Mouse (Mus musculus) telencephalon, adult 2 months (tissue): ENCODE results near the gene Tlx2.

Experiments
- DNase-seq: peaks from one replicate; pipeline ENCODE4 v3.0.0-alpha.2; 2011; ENCODE audit warnings: low read depth, low spot score

Gene Tlx2

GRCm38 (mm10) chr6:83092416-83093127 is 22.5 kb upstream of the Tlx2 start:
- DNase-seq = no peak

GRCm38 (mm10) chr6:83087926-83088260 is 17.8 kb upstream of the Tlx2 start:
- no peak for DNase-seq

GRCm38 (mm10) chr6:83087205-83087925 is 17.3 kb upstream of the Tlx2 start:
- DNase-seq = no peak

- no peak for DNase-seq
Observed at GRCm38 (mm10) chr6:83086121-83087035, 16.3 kb upstream of the Tlx2 start, which contains the start of gene Lbx2. TSS of gene Lbx2 (plus strand) at chr6:83086367.

DNA sequence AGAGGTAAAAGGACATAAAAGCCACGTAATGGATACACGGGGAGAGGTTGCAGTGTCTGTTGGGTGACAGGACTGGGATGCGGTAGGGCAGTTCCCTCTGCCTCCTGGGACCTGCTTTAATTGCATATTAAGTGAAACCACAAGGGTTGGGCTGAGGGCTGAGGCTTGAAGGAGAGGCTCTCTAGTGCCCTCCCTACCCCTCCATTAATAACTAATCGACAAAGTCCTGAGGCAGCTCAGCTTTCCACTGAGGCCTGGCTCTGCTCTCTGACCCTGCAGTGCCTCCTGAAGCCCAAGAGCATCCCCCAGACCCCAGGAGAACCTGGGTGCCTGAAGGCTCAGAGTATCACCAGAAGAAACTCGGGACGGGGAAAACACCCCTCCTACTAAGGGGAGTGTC is 14.4 kb upstream of the Tlx2 start:
- DNase-seq = no peak

DNA sequence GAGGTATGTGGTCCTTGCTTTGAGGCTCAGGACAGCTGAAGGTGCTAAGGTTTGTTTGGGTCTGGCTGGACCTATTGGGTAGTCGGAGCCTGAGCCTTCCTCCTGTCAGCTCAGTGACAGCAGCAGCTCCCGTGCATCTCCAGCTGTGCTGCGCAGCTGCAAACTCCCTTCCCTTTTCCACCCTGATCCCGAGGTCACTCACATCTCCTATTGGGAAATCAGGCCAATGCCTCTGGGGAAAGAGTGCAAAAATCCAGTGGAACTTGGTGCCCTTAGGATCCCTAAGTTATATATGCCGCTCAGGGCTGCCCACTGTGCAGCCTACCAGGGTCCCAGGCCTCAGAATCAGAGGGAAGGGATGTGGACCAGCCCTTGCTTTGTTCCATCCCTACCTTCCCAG is 13.4 kb upstream of the Tlx2 start:
- no peak for DNase-seq

DNA sequence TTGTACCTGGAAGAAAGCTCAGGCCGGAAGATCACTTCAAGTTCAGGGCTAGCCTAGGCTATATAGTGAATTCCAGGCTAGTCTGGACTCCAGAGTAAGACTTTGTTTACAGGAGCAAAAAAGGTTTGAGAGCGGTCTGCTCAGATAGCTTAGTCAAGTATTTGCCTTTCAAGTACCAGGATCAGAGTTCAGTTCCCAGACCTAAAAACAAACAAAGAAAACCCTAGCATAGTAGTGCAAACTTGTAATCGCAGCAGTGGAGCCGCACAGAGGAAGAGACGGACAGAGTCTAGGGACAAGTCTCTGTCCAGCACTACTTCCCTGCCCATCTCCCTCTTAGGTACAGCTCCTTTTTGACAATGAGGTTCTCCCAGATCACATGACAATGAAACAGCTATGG is 10.1 kb upstream of the Tlx2 start:
- DNase-seq = no peak

DNA sequence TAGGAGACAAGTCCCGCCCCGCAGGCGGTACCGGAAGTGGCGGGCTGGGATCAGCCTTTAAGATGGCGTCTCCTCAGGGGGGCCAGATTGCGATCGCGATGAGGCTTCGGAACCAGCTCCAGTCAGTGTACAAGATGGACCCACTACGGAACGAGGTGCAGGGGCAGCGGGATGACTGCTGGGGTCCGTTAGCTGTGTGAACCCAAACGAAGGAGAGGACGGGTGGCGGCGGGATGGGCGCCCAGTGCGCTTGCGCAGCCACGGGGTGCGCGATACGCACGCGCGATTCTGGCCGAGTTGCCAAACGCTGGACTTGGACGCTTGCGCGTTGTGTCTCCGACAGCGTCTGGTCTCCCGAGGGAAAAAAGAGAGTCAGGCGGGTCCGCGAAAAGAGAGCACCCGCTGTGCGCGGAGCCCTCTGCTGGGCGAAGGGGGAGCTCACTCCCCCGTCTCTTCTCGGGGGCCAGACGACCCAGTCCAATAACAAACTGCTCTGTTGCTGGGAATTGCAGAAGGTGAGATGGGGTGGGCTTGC is 8.3 kb upstream of the Tlx2 start:
- DNase-seq = peak; percentile 94

- peak; percentile 29 for DNase-seq
Observed at GRCm38 (mm10) chr6:83077630-83078323, 7.7 kb upstream of the Tlx2 start, which contains the start of gene Pcgf1. TSS of gene Pcgf1 (plus strand) at chr6:83077869.

DNA sequence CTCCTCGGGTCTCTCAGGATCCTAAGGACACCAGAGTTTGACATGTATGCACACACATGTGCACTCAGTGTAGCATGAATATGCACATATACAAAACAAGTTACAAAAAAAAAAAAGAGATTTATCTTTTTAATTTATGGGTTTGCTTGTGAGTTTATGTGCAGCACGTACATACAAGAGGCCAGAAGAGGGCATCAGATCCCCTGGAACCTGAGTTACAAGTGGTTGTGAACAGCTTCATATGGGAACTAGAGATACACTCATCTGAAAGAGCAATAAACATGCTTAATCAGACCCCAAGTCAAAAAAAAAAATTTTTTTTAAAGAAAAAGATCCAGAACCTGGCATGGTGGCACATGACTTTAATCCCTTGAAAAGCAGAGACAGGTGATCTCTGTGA is 4.9 kb upstream of the Tlx2 start:
- DNase-seq = no peak

GRCm38 (mm10) chr6:83071220-83071619 is 1.1 kb upstream of the Tlx2 start:
- DNase-seq = no peak

GRCm38 (mm10) chr6:83070311-83071219 is 472 bp upstream of the Tlx2 start:
- no peak for DNase-seq

DNA sequence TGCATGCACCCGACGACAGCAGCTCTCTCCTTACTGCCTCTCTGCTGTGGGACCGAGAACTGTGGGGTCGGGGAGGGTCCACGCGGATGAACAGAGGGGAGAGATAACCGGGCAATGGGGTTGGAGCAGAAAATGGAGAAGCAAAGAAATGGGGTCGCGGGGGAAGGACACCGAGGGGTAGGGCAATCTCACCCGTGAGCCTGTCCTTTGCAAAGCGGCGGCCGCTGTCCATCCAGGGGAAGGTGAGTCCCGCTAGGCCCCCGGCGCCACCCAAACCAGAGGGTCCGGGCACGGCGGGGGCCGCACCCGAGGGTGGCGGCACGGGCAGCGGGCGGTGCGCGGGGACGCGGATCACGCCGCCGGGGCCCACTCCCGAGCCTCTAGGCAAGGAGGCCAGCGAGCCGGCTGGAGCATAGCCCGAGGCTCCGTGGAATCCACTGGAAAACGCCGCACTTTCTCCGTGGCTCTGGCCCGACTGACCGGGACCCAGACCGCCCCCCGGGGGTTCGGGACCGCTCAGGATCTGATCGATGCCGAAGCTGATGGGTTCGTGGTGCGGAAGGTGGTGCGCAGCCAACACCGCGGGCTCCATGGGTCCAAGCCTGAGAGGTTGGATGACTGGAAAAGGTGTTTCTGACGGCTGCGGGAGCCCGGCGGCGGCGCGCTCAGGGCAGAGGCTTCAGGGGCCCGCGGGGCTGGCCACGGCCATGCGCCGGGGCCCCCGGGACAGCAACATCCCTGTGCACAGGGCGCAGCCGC is 426 bp downstream of the Tlx2 start:
- no peak for DNase-seq

- no peak for DNase-seq
Observed at GRCm38 (mm10) chr6:83068706-83069487, 1.2 kb downstream of the Tlx2 start.

DNA sequence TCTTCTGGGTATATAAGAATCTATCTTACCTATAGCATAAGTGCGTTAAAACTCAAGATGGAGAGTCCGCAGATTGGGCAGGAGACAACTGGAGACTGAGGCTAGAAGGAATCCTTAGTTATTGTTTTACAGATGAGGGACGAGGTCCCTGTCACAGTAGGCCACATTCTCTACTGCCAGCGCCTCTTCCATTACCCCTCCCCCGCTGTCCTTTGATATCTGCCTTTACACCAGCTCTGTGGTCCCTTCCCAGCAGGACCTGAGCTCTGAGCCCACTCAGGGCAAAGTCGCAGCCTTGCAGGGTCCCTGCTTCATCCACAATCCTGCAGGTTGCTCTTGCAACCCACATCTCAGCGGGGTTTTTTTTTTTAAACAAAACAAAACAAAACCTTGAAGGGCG is 1.9 kb downstream of the Tlx2 start:
- DNase-seq = no peak

GRCm38 (mm10) chr6:83066441-83066840 is 3.7 kb downstream of the Tlx2 start:
- no peak for DNase-seq

GRCm38 (mm10) chr6:83065995-83066394 is 4.1 kb downstream of the Tlx2 start:
- no peak for DNase-seq

GRCm38 (mm10) chr6:83058725-83059124 is 11.4 kb downstream of the Tlx2 start:
- no peak for DNase-seq

DNA sequence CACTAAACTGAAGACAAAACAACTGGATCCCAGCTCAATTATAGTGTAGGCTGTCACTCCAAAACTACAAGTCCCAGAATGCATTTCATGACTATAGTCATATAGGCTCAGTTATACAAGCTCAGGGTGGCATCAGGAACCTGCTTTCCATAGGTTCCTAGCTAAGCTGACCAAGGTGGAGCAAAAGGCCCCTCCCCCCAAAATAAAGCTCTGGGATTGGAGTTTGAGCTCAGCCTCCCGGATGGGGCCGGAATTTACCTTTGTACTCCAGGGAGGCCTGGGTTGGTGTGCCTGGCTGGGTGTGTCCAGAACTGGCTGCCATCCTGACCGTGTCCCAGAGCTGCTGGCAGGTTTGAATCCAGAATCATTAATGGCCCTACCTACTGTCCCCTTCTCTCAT is 12.3 kb downstream of the Tlx2 start, which contains the start of gene Dqx1:
Gene Dqx1 (plus strand): TSS at position 55 of the 400 bp plus-strand sequence.
- peak; percentile 35 for DNase-seq
